Mouse (Mus musculus) CD4-positive helper T cell, adult 2 months (primary cell): ENCODE data around the gene Prkag3.

Experiments
- DNase-seq: peaks from one replicate; pipeline ENCODE4 v3.0.0-alpha.2; 2012; ENCODE audit warnings: low read depth, missing footprints, low spot score

The Prkag3 gene

DNA sequence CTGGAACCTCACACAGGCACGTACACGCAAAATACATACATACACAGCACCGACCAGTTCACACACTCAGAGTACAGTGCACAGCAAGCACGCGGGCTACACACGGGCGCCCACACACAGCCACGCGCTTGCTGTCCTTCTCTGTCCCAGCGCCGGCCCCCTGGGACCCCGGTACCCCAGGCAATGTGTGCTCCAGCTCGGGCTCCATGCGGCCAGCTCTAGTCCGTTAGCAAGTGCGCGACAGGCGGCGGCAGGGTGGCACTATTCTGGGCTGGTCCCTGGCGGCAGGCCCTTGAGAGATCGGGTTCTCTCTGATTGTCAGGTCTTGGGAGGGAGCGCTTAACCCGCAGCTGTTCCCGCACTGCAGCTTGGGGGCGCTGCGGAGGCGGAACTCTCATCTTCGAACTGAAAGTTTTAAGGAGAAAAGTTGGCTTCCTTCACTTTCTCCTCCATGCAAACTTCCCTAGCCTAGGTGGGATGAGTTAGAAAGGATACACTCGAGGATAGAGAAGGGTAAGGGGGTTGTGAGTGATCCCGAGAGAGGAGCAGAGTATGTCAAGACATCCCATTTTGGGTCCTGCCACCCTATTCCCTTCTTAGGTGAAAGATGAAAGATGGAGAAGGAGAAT, at the start of gene Prkag3:
Gene Prkag3, minus strand, starts transcription at position 579 of the 629 bp plus-strand sequence.
- DNase-seq, result peak; percentile 27

DNA sequence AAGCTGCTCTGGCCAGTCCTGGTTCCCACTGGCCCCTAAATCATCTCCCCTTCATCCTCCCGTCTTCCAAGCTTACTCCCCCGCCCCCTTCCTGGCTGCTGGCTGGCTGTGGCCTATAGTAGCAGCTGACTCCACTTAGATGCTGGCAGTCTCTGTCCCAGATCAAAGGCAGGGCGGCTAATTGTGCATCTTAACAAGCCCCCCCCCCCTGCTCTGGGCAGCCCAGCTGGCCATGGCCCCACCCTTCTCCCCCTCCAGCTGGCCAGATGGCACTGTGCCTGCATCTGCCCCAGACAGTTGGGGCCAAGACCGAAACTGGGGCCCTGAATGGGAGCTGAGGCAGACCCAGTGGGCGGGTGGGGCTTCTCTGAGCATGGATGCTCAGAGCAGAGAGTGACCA, 48.4 kb upstream of the Prkag3 start:
- no peak for DNase-seq

DNA sequence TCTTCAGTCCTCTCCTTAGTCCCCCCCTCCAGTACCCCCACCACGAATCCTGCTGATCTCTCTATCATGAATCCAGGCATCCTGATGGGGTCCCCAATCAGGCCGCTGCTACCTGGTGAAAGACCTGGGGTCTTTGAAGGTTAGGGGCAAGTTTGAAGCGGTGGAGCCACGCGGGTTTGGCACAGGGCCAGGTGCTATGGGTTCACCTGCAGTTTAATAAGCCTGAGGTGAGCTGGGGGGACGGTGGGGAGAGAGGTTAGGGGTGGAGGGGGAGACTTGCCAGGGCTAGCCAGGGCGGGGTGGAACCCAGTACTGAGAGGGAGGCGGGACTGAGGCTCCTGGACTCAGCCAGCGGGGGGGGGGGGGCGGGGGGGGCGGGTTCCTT, 46.1 kb upstream of the Prkag3 start:
- DNase-seq, result no peak

DNA sequence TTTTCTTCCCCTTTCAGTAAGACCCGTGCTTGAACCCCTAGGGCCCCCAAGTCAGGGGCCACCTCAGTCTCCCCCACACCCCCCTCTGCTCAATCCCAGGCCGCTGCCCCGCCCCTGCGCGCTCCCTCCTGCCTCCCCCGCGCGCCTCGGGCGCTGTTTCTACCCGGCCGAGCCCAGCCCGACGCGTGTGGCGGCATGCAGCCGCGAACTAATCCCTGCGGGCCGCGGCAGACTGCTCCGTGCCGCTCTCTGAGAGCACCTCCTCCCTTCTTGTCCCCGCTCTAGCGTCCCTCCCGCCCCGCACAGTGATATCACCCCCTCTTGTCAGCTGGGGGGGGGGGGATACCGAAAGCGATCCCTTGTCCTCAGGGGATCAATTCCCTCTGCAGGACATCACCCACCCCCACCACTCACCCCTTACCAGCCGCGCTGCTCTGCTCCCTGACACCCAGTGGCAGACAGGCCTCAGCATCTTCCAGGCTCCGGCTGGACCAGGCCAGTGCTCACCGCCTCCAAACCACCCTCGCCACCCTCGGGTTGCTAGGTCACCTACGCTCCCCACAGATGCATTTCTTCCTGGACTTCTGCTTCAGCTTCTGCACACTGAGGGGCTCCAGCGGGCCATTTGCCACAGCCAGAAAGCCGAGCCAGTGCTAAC, 45.6 kb upstream of the Prkag3 start:
- DNase-seq, result peak; percentile 38

- no peak for DNase-seq
These were observed 44.0 kb upstream of the Prkag3 start for GRCm38 (mm10) chr1:74792831-74793660.

DNA sequence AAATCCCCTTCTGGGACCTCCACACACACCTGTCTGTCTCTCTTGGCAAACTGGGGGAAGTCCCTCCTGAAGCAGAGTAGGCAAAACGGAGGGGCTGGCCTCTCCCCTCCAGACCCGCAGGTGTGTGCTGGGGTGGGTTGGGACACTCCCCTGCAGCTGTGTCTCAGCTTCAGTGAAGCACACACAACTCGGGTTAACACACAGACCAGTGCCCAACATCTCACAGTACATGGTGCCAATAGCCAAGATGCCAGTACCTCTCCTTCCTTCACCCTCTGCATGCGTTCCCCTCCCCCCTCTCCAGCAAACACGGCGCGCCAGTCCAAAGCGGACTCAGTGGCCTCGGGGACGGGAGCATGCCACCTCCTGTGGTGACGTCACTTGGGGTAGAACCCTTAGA, 42.2 kb upstream of the Prkag3 start, which contains the start of gene Wnt10a:
Gene Wnt10a, plus strand, starts transcription at position 268 of the 400 bp plus-strand sequence.
- DNase-seq, result no peak

DNA sequence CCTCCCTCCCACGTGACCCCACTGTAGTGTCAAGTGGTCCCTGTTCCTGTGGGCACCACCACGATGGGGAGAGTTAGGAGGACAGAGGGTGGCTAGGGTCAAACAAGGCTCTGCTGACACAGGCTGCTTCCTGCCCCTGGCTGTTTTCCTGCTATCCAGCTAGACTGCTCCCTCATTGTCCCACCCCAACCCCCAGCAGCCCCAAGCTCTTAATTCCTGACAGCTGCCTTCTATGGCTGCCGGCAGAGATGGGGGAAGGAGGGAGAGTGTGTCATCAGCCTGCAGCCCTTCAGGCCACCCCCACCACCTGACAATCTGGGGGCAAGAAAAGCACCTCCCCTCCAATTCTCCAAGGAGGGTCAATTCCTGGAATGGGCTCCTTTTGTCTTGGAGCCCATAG, 41.1 kb upstream of the Prkag3 start:
- no peak for DNase-seq

DNA sequence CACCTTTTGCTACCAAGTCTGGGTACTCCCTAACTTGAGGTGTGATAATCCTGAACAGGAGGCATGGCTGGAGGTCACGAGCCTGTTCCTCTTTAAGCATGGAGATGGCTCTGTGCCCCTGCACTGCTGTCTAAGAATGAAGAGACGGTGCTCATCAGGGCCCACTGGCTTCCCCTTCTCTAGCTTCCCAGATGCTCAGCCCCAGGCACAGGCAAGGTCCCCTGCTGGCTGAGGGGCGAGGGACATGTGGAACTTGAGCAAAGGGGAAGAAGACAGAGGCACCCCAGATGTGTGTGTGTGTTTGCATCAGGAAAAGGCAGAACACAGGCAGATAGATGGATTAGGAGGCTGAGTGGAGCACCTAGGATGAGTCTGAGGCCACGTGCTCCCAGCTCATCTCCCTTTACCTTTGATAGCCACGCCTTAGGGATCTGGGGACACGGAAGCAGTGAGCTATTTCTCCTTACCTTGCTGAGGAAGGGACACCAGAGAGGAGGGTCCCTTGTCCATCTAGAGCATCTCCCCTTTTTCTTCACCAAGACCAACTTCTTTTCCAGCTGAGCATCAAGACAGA, 39.7 kb upstream of the Prkag3 start:
- no peak for DNase-seq

DNA sequence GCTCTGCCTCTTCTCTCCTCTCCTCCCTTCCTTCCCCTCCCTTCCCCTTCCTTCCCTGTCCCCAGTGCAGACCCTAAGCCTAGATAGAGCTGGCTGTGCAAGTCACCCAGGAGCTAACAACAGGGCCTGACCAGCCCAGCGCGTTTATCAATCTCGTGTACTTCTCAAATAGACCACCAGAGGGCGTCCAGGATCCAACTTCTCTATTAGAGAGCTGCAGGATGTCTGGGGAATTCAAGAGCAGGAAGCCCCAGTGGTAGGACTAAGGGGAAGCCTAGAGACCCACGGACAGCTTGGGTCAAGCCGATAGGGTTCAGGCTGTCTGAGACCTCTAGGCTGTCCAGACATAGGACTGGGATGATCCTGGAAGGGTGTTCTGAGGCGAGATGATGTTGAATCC, 38.8 kb upstream of the Prkag3 start:
- peak; percentile 70 for DNase-seq

- peak; percentile 46 for DNase-seq
These were observed 35.2 kb upstream of the Prkag3 start for GRCm38 (mm10) chr1:74784041-74784759.

DNA sequence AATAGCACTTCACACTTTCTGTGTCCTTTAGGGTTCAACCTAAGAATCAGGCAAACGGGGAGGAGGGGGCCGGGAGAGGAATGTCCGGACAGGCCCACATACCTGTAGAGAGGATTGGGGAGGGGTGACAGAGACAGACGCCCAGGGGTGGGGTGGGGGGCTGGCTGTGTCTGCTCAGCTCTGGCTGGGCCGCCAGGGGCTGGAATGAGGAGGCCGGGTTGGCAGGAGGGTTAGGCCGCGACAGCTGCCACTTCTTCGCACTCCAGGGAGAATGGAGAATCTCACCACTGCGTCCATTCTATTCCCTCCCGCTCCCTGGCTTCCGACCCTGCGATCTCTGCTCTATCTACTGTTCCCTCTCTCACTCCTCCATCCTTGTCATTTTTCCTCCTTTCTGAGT, 34.5 kb upstream of the Prkag3 start:
- no peak for DNase-seq

DNA sequence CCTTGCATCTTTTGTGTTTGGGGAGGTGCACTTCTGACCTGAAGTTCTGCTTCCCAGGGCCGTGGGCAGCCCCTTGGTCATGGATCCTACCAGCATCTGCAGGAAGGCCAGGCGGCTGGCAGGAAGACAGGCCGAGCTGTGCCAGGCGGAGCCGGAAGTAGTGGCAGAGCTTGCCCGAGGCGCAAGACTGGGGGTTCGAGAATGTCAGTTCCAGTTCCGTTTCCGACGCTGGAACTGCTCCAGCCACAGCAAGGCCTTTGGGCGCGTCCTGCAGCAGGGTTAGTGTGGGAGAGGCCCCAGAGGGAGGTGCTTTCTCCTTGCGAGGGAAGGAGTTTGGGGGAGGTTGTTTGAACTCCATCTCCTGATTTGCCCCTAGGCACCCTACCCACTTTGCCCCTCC, 33.0 kb upstream of the Prkag3 start:
- no peak for DNase-seq

GRCm38 (mm10) chr1:74778934-74779486, 30.0 kb upstream of the Prkag3 start:
- no peak for DNase-seq

DNA sequence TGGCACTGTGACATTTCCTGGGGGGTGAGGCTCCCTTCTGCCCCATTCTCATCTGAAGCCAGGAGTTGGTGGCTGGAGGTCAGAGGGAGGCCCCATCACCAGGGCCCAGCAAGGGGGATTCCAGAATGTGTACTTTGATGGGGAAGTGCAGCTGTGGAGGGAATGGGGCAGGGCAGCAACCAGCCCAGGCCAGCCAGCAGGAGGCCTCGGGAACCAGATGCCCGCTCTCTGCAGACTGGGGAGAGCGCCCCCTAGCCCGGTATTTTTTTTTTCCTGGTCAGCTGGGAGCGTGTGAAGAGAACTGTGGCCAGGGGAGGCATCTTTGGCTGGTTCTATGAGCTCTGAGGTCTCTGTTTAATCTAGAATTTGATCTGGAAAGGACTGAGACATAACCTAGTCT, 26.8 kb upstream of the Prkag3 start:
- no peak for DNase-seq

DNA sequence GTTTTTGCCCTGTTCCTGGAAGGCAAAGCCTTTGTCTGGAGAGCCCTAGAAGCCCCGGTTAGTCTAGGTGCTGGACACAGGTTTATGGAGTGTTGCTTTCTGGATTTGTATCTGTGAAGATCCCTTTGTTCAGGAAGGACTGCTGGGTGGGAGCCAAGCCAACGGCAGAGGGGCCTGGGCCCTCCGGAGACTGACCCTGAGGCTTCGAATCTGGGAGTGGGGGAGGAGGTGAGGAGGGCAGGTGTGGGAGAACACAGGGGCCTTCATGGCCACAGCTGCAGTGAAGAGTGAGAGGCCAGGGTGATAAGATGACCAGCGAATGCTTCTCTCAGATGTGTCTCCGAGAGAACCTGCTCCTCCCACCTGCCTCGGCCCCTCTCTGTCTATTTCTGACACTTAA, 25.0 kb upstream of the Prkag3 start:
- DNase-seq, result no peak

DNA sequence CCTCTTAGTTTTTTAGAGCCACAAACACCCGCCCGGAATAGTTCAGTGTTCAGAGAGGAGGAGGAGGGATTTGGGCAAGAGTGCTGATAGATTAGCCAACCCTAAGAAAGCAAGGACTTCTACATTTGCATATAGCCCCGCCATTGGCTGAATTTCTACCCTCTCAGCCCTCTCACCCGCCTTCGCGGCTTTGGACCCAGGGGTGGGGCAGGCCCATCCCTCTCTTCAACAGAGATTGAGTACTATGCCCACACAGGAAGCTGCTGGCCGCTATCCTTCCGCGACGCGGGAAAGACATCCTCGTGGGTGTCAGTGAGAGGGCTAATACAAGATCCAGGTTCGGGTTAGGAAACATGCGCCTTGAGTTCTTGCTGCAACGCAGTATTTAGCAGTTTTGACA, 24.1 kb upstream of the Prkag3 start:
- peak; percentile 74 for DNase-seq

- DNase-seq, result no peak
These were observed 23.1 kb upstream of the Prkag3 start for GRCm38 (mm10) chr1:74771931-74772620.

GRCm38 (mm10) chr1:74771845-74771930, 22.7 kb upstream of the Prkag3 start, which contains the start of gene Wnt6:
Gene Wnt6, plus strand, starts transcription at chr1:74771892.
- no peak for DNase-seq

- DNase-seq, result no peak
These were observed 22.4 kb upstream of the Prkag3 start for GRCm38 (mm10) chr1:74771467-74771844.

GRCm38 (mm10) chr1:74770727-74771466, 21.9 kb upstream of the Prkag3 start:
- DNase-seq, result no peak

DNA sequence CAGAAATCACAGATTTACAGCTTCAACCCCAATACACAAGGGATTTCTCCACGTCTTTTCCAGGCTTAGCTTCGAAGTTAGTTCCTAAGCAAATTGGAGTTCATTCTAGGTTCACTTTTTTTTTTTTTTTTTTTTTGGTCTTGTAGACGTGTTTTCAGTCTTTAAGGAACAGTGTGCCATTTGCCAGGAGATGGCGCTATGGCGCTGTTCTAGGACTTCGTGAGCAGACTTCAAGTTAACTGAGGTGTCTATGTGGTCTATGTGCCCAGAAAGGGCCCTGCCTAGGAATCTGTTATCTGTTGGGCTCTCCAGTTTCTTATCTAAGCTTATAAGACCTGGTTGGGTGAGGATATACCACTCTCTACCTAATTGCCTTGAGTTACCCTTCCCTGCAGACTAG, 14.1 kb upstream of the Prkag3 start:
- peak; percentile 73 for DNase-seq
